Comparison of ENCODE assay signal across 17 mouse cellular contexts in the genomic region with DNA sequence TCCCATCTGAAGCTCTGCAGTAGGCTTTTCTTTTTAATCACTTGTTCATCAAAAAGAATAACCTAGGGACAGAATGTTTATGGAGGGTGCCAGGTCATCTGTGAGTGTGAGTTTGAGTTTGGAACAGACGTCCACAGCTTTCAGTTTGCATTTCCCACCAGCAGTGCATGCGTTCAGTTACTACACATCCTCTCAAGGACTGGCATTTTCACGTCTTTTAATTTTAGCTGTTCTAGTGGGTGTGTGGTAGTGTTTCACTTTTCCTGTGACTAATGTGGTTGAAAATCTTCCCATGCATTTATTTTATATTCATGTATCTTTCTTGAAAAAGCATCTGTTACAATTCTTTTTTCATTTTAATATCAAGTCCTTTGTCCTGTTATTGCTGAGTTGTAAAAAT.
"Had no signal": no experiment of that assay in that cellular context is flagged by ENCODE, and none has a peak within 500 bp of the region (broad histone marks: within the 10 kb centered on the region; RNA-seq: fewer than 3 reads in every experiment).

No protein-coding gene starts in this region.

- H3K4me2 ChIP-seq: kidney, embryonic 15.5 days; liver, embryonic 13.5 days; midbrain, embryonic 12.5 days; midbrain, embryonic 15.5 days; neural tube, embryonic 12.5 days; neural tube, embryonic 15.5 days; stomach, embryonic 15.5 days had no signal

- H3K9me3 ChIP-seq: kidney, embryonic 15.5 days; liver, embryonic 13.5 days; midbrain, embryonic 12.5 days; midbrain, embryonic 15.5 days; neural tube, embryonic 12.5 days; neural tube, embryonic 15.5 days; stomach, embryonic 15.5 days had no signal

- ATAC-seq: midbrain, embryonic 15.5 days had no signal

- H3K4me3 ChIP-seq: kidney, embryonic 15.5 days; liver, embryonic 13.5 days; midbrain, embryonic 12.5 days; midbrain, embryonic 15.5 days; neural tube, embryonic 12.5 days; neural tube, embryonic 15.5 days; stomach, embryonic 15.5 days had no signal

- H3K27me3 ChIP-seq: kidney, embryonic 15.5 days; liver, embryonic 13.5 days; midbrain, embryonic 12.5 days; midbrain, embryonic 15.5 days; neural tube, embryonic 12.5 days; neural tube, embryonic 15.5 days; stomach, embryonic 15.5 days had no signal

- H3K4me1 ChIP-seq: kidney, embryonic 15.5 days; liver, embryonic 13.5 days; midbrain, embryonic 12.5 days; midbrain, embryonic 15.5 days; neural tube, embryonic 12.5 days; neural tube, embryonic 15.5 days; stomach, embryonic 15.5 days had no signal

- DNase-seq: kidney, adult 8-10 months; kidney, postnatal 10 days; kidney, postnatal 36 days; liver, embryonic 13.5 days; lung, adult 2 months; lung, postnatal 14 days; right cerebral cortex, postnatal 14 days; spleen, adult 18-20 months; thymus, adult 18-20 months; thymus, postnatal 36 days had no signal

- H3K27ac ChIP-seq: kidney, embryonic 15.5 days; liver, embryonic 13.5 days; macrophage; midbrain, embryonic 12.5 days; midbrain, embryonic 15.5 days; neural tube, embryonic 12.5 days; neural tube, embryonic 15.5 days; stomach, embryonic 15.5 days had no signal

- H3K9ac ChIP-seq: kidney, embryonic 15.5 days; liver, embryonic 13.5 days; midbrain, embryonic 12.5 days; midbrain, embryonic 15.5 days; neural tube, embryonic 12.5 days; neural tube, embryonic 15.5 days; stomach, embryonic 15.5 days had no signal
